Mouse (Mus musculus) small intestine, adult 2 months (tissue): Measurements from ENCODE around the gene Etnk2.

ENCODE experiments used
- CTCF ChIP-seq: fragments of 200-500 bp; IDR thresholded peaks from 2 replicates; pipeline ENCODE4 v1.5.1; 2012; ENCODE audit warnings: low read depth, mild to moderate bottlenecking, control low read depth, inconsistent platforms, low read length, moderate library complexity, mixed read lengths; ENCODE audit not compliant: insufficient replicate concordance, insufficient read length; ENCODE audit errors: extremely low read depth
- POLR2A ChIP-seq: fragments of 200-500 bp; IDR thresholded peaks from 2 replicates; pipeline ENCODE4 v1.6.1; 2012; ENCODE audit warnings: low read depth, mild to moderate bottlenecking, control low read depth, inconsistent platforms, low read length, moderate library complexity

DNA sequence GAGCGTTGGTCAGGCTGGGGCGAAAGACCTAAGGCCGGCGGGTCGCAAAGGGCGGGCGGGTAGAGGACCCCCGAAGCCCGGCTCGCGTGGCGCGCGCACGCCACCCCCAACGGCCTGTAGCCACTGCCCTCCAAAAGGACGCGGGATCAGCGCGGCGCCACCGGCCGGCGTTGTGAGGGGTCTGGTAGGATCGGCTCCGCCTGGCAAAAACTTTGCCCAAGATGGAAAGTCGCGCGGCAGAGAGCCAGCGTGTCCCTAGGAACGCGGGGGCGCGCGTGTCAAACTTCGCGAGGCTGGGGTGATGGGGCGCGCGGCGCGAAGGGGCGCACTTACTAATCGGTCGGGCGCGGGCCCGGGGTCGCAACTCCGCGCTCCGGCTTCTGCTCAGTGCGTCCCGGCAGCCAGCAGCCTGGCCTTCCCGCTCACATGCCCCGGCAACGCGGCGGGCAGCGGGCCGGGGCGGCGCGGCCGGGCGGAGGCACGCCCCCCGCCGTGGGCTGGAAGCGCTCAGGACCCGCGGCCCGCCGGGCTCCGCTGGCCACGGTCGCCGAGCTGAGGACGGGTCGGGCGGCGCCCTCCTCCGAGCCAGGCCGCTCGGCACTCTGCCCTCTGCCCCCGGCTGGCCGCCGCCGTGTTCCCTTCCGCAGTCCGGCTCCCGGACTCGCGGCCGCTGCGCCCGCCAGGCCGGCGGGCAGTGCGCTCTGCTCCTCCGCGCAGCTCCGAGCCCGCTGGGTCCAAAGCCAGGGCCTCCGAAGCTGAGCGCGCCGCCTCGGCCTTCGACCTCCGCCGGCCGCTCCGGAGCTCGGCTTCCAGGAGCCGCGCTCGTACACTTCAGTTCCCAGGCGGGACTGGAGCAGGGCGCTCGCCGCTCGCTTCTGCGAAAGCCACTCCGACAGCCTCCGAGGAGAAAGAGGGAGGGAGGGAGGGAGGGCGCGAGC, 60.4 kb downstream of the Etnk2 start, which contains the start of gene Sox13:
- TF ChIP-seq POLR2A = peak; percentile 95
- TF ChIP-seq CTCF = no peak
